Mouse (Mus musculus) T-cell, adult 2 months (primary cell): ENCODE measurements around the gene H2al1a.

Experiments used
- DNase-seq: peaks from one replicate; pipeline ENCODE4 v3.0.0; 2022; ENCODE audit warnings: low spot score

Gene H2al1a

GRCm38 (mm10) chrX:11345762-11346161 is 46.7 kb downstream of the H2al1a start:
- DNase-seq = no peak

GRCm38 (mm10) chrX:11346756-11347155 is 47.7 kb downstream of the H2al1a start:
- DNase-seq = no peak
